Mouse (Mus musculus) WW6 (cell line): ENCODE results near the gene Cenpp.

Source experiments
- DNase-seq: peaks from one replicate; pipeline ENCODE4 v3.0.0-alpha.2; 2013; ENCODE audit warnings: low read depth, low spot score

Cenpp gene

DNA sequence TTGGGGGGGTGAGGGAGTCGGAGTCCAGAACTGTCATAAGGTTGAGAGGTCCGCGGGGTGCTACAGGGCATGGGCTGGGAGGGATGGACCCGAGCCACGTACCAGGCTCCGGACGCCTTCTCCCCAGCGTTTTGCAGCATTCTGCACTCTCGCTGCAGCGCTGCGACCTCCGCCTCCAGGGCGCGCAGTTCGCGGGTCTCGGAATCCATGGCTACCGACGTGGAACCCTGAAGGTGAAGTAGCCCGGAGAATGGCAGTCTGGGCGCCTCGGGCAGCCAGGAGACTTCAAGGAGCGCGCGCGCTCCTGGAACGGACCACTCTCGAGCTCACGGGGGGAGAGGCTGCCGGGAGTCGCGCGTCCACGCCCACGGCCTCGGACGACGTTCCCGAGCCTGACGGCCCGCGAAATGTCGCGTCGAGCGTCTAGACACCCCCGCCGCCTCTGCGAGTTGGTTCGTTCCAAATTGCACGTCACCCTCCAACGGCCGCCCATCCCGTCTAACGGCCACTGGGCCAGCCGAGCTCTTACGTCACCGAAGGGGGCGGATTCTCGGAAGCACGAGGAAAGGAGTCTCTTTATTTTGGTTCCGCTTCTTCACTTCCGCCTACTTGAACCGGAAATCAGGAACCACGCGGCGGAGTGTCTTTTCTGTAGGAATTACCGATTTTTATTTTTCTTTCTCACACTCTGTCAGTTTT is at the start of gene Cenpp, which contains the start of gene Nol8:
TSS of gene Cenpp (minus strand) at position 305 of the 699 bp plus-strand sequence.
TSS of gene Nol8 (plus strand) at position 598 of the 699 bp plus-strand sequence.
- DNase-seq, result peak; percentile 97

DNA sequence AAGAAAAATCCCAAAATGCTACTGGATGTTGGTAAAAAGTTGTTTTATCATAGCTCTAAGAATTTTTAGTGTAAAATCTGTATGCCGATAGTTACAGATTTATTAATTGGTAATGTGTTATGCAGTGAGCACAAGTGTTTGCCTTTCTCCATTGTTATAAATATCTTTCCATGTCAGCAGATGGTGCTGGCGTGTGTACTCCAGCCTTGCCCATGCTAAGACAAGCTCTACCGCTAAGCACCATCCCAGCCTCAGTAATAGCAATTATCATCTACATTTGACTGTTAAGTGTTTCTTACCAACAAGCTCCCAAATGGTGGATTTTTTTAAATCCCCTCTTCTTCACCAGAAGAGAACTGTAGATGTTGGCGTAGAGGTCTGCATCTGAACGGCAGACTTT is 38.5 kb upstream of the Cenpp start:
- no peak for DNase-seq

DNA sequence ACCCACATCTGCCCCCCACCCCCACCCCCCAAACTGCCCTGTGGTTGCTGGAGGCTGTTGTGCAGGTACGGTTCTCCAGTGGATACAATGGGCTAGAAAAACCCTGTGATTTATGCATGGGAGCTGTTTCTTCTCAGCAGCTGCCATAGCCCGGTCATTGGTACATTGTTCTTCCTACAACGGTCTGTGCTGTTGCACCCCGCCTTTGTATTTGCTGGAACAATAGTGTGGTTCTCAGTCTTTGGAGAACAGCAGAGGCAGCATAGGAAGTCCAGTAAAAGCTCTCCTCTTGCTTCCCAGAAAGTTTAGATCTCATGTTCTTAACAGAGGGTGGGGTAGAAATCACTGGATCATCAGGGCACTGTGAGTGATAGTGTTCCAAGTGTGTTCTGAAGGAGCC is 31.7 kb upstream of the Cenpp start:
- no peak for DNase-seq

DNA sequence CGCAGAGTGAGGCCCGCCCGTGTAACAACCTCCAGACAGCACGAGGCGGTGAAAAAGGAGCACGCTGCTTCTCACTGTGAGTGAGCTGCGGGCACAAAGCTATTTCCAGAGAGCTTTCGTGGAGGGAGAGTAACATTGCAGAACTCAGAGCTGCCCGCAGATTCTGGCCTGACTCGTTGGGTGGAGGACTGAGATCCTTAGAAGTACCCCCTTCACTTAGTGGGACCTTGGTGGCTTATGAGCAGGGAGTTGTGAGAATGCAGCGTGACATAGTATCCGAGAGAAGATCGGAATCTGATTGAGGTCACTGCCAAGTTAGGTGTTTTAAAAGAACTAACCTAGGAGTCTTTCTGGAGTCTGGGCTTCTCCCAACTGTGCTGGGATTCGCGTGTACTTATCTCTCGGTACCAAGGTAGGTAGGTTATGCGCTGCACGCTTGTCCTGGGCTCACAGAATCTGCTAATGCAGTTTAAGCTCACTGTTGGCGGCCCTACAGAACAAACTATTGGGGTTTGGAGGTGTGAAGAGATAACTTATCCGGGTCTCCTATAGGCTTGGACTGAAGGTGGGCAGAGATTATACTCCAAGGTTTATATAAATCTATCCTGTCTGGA is 29.8 kb upstream of the Cenpp start:
- DNase-seq, result no peak

DNA sequence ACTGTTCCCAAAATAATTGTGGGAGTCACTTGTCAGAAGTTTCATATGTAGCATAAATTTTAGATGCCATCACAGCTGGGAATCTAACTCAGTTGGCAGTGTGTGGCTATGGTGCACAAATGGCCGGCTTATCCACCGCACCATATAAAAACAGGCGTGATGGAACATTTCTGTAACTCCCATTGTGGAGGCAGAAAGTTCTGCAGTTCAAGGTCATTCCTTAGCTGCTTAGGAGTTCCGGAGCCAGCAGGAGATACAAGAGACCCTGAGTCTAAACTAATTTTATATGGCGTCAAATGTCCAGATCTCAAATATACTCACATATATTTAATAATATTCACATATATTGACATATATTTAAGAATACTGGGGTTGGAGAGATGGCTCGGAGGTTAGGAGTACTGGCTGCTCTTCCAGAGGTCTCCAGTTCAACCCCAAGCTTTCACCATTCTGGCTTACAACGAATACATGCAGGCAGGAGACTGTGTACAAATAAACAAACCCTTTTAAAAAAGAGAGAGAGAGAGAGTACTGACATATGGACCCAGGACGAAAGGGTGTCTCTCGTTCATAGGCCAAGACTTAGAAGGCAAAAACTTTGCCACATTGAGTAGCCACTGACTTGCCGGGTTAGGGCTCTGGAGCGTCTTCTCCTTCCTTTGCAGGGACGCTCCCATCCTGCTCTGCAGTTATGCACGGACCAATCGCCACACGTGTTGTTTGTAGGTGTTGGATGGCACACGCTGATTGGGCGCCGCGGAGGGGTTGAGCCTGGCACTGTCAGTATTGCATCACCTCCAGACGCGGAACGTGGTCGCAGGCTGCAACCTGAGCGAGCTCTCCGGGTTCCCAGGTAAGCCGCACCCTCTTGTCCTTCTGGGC is 29.0 kb upstream of the Cenpp start, which contains the start of gene Iars:
TSS of gene Iars (plus strand) at position 750 of the 882 bp plus-strand sequence.
- DNase-seq, result peak; percentile 97

DNA sequence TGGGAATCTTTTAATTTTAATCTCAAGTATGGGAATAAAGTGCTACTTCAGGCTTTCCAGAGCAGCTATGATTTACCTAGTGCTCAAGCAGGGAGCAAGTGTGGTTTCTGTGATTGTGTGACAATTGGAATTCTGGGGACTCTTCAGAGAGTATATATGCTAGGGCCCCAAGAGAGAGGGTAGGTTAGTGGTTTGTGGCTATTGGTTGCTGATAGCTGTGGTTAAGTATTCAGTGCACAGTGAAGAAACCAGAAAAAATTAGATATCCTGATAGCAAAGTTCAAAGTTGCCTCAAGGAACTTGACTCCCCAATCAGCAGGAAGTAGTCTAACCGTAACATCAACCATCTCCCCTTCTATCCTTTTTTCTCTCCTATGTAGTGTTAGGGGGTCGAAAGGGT is 25.2 kb upstream of the Cenpp start:
- DNase-seq, result no peak

DNA sequence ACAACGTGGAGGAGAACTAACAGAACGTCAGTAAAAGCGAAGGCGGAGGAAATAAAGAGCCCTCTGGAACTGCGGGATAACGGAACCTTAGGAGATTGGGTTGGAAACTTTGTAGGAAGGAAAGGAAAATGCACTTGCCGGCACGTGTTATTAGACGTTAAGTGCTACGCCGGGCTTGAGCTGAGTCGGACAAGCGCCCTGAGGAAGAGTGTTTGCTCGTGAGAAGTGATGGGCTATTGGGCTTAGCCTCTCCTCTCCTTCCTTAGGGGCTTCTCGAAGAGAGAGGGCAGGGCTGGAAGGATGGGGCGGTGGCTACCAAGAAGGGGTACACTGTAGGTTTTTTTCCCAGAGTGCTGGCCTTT is 576 bp upstream of the Cenpp start:
- no peak for DNase-seq

DNA sequence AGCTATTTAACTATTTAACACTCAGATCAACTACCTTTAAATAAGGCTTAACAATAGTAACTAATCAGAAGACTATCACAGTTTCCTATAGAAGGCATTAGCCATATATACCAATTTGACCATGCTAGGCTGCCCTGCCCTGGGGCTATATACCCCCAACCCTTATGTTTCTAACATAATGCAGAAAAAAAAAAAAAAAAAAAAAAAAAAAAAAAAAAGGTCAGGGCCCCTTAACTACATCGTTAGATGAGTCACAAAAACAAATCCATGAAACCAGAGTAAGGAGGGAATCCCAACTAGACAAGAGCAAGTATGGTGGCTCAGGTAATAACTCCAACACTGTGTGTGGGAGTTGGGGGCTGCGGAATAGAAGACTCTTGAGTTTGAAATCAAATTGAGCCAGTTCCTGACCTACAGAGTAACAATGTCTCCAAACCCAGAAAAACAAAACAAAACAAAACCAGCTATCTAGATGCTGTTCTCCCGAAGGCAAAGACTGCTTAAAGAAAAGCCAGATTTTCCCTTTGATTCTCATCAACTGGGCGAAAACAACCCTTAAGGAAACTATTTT is 719 bp downstream of the Cenpp start:
- no peak for DNase-seq

DNA sequence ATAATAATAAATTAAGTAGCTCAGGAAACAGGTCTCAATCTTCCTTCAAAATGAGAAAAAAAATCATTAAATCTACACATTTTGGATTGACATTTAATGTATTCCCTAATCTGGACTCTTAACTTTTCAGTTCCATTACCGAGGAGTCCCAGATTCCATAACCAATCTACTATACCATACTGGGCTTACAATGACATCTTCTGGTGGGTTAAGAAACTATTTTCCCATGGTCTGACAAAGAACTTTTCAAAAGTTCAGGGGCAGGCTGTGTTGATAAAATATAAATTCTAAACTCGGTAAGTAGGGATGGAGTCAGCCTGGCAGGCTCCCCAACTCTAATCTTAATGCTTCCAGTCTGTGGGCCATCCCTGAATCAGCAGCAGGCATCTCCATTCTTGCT is 1.4 kb downstream of the Cenpp start:
- DNase-seq, result no peak

DNA sequence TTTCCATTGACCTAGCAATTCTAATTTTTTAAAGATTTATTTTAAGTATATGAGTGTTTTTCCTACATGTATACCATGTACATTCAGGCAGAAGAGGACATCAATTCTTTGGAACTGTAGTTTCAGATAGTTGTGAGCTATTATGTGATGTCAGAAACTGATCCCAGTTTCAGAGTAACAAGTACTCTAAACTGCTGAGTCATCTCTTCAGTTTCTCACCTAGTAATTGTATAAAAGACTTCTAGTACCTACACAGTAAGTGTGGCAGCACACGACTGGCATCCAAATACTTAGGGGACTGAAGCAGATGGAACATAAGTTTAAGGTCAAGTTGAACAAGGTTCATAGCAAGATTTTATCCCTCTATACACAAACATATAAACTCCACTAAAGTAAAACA is 6.6 kb downstream of the Cenpp start:
- DNase-seq, result no peak

DNA sequence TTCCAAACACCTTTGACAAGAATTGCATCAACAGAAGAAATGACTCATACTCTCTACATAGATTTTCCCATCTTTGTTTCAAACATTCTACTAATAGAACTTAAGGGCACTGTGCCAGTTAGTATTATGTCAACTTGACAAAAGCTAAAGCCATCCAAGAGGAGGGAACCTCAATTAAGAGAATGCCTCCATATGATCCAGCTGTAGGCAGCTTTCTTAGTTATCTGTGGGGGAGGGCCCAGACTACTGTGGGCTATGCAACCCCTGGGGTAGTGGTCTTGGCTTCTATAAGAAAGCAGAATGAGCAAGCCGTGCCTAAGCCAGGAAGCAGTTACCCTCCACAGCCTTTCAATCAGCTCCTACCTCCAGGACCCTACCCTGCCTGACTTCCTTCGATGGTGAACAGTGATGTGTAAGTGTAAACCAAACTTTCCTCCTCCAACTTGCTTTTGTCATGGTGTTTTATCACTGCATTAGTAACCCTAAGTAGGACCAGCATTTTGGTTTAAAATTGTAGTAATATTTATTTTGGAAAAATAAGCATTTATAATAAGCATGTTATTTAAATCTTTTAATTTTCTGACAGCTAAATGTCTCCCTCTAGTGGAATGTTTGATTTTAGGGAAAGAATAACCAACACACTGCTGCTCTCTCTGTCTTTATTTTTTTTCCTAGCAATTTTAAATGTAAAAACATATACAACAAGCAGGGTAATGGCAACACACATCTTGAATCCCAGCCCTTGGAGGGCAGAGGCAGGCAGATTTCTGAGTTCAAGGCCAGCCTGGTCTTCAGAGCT is 7.7 kb downstream of the Cenpp start:
- no peak for DNase-seq

DNA sequence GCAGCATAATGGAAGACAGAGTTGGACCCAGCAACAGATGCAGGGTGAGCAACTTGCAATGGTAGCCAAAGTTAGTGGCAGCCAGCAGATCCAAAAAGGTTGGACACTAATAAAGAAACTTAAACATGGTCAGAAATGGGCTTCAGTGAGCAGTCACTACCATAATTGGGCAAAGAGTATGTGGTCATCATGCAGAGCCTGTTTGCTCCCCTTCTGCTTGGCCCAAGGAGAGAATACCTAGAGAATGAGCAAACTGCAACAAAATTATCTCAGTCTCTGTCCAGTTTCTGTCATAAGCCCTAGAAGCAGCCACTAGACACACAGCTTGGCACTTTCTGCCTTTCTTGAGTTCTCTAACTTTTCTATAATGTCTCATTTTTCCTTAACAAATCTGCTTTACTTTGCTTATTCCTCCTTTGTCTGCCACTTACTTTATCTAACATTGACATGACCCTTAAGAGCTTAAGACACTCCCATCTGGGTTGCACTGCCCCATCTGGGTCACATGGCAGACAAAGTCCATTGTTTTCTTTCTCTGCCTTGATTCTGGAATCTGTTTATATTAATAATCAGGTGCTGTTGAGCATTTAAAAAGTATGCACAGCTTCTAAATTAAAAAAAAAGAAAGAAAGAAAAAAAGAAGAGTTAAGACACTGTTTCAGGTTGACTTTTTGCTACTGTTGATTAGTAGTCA is 8.8 kb downstream of the Cenpp start:
- no peak for DNase-seq

DNA sequence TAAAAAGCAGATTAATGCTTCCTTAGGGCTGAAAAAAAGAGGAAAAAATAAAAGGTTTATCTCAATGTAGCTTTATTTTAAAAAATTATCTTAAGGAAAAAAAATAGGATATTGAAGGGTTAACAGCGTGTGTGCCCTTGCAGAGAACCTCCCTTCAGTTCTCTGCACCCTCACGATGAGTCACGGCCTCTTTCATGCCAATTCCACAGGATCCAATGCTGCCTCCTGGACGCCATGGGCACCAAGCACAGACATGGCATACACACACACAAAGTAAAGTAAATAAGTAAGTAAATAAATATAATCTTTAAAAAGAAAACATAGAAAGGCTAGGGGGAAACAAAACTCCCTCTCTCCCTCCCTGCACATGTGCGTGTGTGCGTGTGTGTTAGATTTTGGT is 9.9 kb downstream of the Cenpp start:
- no peak for DNase-seq

DNA sequence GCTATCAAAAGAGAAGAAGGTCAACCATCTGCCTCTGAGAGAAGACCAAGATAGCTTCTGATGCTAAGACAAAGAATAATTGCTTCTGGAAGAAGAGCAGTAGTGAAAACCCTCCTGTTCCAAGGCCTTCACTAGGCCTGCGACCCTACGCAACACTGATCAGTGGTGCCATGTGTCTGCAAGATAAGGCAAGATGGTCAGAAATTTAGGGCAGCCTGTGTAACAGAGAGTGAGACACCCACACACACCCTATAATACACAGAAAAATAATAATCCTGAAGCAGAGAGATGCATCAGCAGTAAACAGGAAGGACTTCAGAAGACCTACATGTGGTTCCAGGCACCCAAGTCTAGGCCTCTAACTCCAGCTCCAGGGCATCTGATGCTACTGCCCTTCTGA is 12.6 kb downstream of the Cenpp start:
- DNase-seq, result no peak

DNA sequence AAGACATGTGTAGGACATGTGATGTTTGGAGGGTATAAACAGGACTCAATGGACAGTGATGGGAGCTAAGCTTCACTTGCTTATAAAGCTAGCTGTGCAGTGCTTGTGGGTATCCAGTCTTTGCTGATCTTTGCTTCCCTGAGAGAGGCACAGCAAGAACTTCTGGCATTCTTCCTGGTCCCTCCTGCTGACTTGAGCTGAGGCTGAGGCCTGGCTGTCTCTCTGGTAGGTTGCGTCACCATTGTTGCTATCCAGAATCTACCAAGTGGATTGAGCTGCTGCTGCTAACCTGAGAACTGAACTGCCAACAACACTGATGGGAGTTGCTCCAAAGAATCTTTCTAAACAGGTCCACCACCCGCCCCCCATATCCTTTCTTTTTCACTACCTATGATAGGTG is 23.5 kb downstream of the Cenpp start:
- DNase-seq, result no peak

DNA sequence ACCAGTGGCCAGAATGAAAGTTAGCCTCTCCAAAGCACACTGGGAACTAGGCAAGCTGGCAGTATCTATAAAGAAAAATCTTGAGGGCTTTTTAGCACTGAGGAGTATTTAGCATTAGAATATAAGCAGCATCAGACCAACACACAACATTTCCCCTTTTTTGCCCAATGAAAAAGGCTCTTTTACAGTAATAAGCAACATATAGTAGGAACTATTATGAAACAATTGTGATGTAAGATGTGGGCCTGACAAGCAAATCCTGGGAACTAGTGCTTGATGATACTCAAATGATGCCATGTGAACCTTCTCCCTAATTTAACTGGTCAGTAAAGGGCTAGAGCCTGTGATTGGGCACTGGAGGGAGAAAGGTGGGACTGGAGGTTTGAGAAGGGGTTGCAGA is 24.4 kb downstream of the Cenpp start:
- no peak for DNase-seq

DNA sequence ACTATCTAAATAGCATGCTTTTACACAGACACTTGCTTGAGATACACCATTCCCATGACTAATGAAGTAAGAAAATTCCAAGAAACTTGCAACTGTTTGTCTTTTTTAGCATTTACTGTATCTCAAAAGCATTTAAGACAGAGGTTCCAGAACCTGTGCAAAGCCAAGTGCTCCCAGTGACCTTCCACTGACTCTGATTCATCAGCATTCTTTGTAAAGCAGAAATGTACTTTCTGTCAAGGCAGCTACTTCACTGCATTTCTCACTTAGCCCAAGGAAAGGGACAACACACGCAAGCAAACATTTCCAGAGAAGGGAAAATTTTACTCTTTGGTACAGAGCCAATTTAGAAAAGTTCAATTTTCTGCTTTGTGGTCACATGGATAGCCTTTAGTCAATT is 29.4 kb downstream of the Cenpp start:
- DNase-seq, result no peak

DNA sequence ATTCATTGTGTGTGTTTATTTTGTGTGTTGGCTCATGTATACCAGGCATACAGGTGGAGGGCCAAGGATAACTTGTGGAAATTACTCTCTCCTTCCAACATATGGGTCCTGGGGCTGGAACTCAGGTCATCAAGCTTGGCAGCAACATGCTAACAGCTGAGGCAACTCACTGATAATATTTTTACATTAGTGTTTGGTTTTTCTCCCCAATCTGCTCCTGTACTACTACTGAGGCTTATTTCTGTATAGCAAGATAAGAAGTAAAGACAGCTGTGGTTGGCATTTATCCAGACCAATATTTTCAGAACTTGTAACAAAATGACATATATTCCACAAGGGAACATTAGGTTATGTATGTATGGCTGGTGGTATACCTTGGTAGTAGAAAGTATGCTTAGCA is 34.2 kb downstream of the Cenpp start:
- DNase-seq, result no peak

DNA sequence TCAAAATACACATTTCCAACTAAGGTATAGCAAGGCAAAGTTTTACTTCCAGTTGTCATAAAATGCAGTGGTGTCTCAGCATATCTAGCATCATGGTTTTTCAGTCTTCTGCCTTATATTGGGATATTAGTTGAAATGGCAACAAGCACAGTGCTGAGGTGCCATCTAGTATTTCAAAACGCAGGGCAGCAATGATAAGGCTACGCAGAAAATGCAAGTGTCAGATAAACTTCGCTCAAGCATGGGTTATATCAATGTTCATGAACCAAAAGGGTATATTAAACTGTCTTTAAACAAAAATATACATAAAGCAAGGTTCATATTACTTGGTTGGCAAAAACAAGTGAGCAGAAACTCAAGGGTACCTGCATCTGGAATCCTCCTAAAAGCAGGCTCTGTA is 35.6 kb downstream of the Cenpp start:
- no peak for DNase-seq

DNA sequence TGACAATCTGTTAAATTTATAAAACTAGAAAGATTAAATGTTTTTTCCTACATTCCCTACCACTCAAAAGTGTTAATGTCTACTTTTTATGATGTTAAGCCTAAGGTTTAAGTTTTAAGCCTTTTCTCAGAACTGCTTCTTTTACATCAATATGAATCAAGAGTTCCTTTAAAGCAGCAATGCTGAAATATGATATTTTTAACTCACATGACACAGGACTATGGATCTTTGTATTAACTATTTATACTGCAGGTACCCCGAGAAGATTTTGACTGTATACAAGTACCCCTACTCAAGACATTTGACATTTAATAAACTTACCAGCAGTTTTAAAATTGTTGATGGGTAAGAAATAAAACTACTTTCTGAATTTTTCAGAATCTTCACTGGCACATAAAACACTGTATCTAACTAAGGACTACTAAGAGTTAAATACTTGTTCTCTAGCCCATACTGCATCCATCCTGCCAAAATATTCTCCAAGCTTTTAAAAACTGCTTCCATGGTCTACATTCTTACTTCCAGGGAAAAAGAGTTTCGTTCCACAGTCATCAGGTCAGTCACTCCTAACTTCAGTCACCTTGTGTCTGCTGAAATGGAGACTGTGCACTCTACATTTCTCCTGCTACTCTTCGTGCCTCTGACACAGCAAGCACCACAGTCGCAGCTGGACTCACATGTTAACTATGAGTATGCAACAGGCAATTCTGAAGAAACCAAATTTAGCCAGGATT is 43.8 kb downstream of the Cenpp start:
- no peak for DNase-seq
